Mouse (Mus musculus) embryo, embryonic 11.5 days (tissue): Measurements from ENCODE around the gene Slc5a4b.

Experiments
- DNase-seq: peaks from one replicate; pipeline ENCODE4 v3.0.0-alpha.2; 2012; ENCODE audit warnings: low read depth, low spot score

Gene Slc5a4b

GRCm38 (mm10) chr10:76036962-76037361 is 73.8 kb downstream of the Slc5a4b start:
- DNase-seq = no peak

- DNase-seq = no peak
Observed at GRCm38 (mm10) chr10:76035277-76035676, 75.5 kb downstream of the Slc5a4b start.

- DNase-seq = no peak
Observed at GRCm38 (mm10) chr10:76034001-76034600, 76.7 kb downstream of the Slc5a4b start.

- no peak for DNase-seq
Observed at GRCm38 (mm10) chr10:76033119-76033455, 77.7 kb downstream of the Slc5a4b start.

GRCm38 (mm10) chr10:76032402-76033118 is 78.2 kb downstream of the Slc5a4b start, which contains the start of gene Zfp280b:
Gene Zfp280b, plus strand, starts transcription at chr10:76032650.
- peak; percentile 94 for DNase-seq

GRCm38 (mm10) chr10:76031511-76032401 is 79.0 kb downstream of the Slc5a4b start:
- no peak for DNase-seq

- DNase-seq = no peak
Observed at GRCm38 (mm10) chr10:76030496-76030895, 80.3 kb downstream of the Slc5a4b start.

GRCm38 (mm10) chr10:76029276-76029675 is 81.5 kb downstream of the Slc5a4b start:
- DNase-seq = no peak

- no peak for DNase-seq
Observed at GRCm38 (mm10) chr10:76028396-76028795, 82.4 kb downstream of the Slc5a4b start.

GRCm38 (mm10) chr10:76028016-76028366 is 82.8 kb downstream of the Slc5a4b start:
- DNase-seq = no peak

- no peak for DNase-seq
Observed at GRCm38 (mm10) chr10:76027127-76028015, 83.4 kb downstream of the Slc5a4b start.

GRCm38 (mm10) chr10:76025470-76026190 is 85.1 kb downstream of the Slc5a4b start:
- no peak for DNase-seq

GRCm38 (mm10) chr10:76023921-76024320 is 86.8 kb downstream of the Slc5a4b start:
- DNase-seq = no peak

GRCm38 (mm10) chr10:76021728-76022127 is 89.0 kb downstream of the Slc5a4b start:
- no peak for DNase-seq

- no peak for DNase-seq
Observed at GRCm38 (mm10) chr10:76016886-76017285, 93.9 kb downstream of the Slc5a4b start.

GRCm38 (mm10) chr10:76012922-76013321 is 97.8 kb downstream of the Slc5a4b start:
- DNase-seq = no peak

GRCm38 (mm10) chr10:76009812-76010211 is 100.9 kb downstream of the Slc5a4b start:
- DNase-seq = no peak
